ENCODE assay signal across 25 mouse cellular contexts in genomic region chr2:59955916-59956315, GRCm38 (mm10).
A peak's percentile ranks its signal among the peaks of the same experiment; 100 is the strongest.
DNase-seq lines count a peak whose midpoint lies in the region; ATAC-seq and TF ChIP-seq lines count a peak whose summit lies in the region.
"Had no signal": no experiment of that assay in that cellular context is flagged by ENCODE, and none has a peak within 500 bp of the region (broad histone marks: within the 10 kb centered on the region; RNA-seq: fewer than 3 reads in every experiment).

No protein-coding gene starts in this region.

- peak overlapping the region; percentile 20; the same call in 1 of the 2 replicates for H3K27ac ChIP-seq in heart, embryonic 12.5 days (ENCODE audit: poor library complexity, severe bottlenecking)
- no peak overlapping the region for H3K27ac ChIP-seq in hindbrain, postnatal 0 days
- H3K27ac ChIP-seq in hindbrain, embryonic 13.5 days = no peak overlapping the region
- H3K27ac ChIP-seq: embryonic facial prominence, embryonic 10.5 days; embryonic facial prominence, embryonic 13.5 days; forebrain, embryonic 12.5 days; forebrain, embryonic 15.5 days; hindbrain, embryonic 15.5 days; intestine, embryonic 15.5 days had no signal

- peaks cover 25% of the 10 kb centered on the region for H3K36me3 ChIP-seq in heart, embryonic 12.5 days
- H3K36me3 ChIP-seq in hindbrain, postnatal 0 days (ENCODE audit: insufficient read depth, low read length) = peaks cover 11% of the 10 kb centered on the region; the same call in 1 of the 2 replicates
- H3K36me3 ChIP-seq in hindbrain, embryonic 13.5 days = peaks cover 46% of the 10 kb centered on the region

- no peaks in the 10 kb centered on the region for H3K9me3 ChIP-seq in heart, embryonic 12.5 days (replicated peaks)
- no peaks in the 10 kb centered on the region for H3K9me3 ChIP-seq in hindbrain, postnatal 0 days (ENCODE audit: low read length)
- no peaks in the 10 kb centered on the region for H3K9me3 ChIP-seq in hindbrain, embryonic 13.5 days
- H3K9me3 ChIP-seq: embryonic facial prominence, embryonic 10.5 days; embryonic facial prominence, embryonic 13.5 days; forebrain, embryonic 12.5 days; forebrain, embryonic 15.5 days; hindbrain, embryonic 15.5 days; intestine, embryonic 15.5 days had no signal

- WGBS in heart, embryonic 12.5 days = 67% methylated on average over 7 of the region's 7 CpGs
- WGBS in hindbrain, postnatal 0 days = 80% methylated on average over 7 of the region's 7 CpGs
- WGBS in hindbrain, embryonic 13.5 days = 87% methylated on average over 7 of the region's 7 CpGs

- H3K4me1 ChIP-seq in heart, embryonic 12.5 days (replicated peaks) = peaks cover 43% of the 10 kb centered on the region
- no peaks in the 10 kb centered on the region for H3K4me1 ChIP-seq in hindbrain, postnatal 0 days (ENCODE audit: insufficient read depth, low read length)
- peaks cover 7% of the 10 kb centered on the region; the same call in 1 of the 2 replicates for H3K4me1 ChIP-seq in hindbrain, embryonic 13.5 days (replicated peaks)
- H3K4me1 ChIP-seq: embryonic facial prominence, embryonic 10.5 days; embryonic facial prominence, embryonic 13.5 days; forebrain, embryonic 12.5 days; hindbrain, embryonic 15.5 days; intestine, embryonic 15.5 days had no signal

- no peaks in the 10 kb centered on the region for H3K27me3 ChIP-seq in heart, embryonic 12.5 days (replicated peaks)
- H3K27me3 ChIP-seq in hindbrain, postnatal 0 days (ENCODE audit: insufficient read depth, low read length) = no peaks in the 10 kb centered on the region
- H3K27me3 ChIP-seq in hindbrain, embryonic 13.5 days = no peaks in the 10 kb centered on the region
- H3K27me3 ChIP-seq: embryonic facial prominence, embryonic 13.5 days; forebrain, embryonic 12.5 days; forebrain, embryonic 15.5 days; hindbrain, embryonic 15.5 days; intestine, embryonic 15.5 days had no signal

- ATAC-seq in heart, embryonic 12.5 days (ENCODE audit: insufficient number of reproducible peaks, low FRiP score) = no peak
- ATAC-seq in hindbrain, postnatal 0 days = no peak
- ATAC-seq in hindbrain, embryonic 13.5 days (ENCODE audit: low FRiP score) = no peak
- ATAC-seq: forebrain, embryonic 15.5 days; intestine, embryonic 15.5 days had no signal

- peak; percentile 26 to 39 for DNase-seq in cerebellum, postnatal 14 days
- no peak for DNase-seq in cerebellum, adult 9-11 months
- DNase-seq in heart, adult 8-10 months (ENCODE audit: low spot score) = no peak
- peak; percentile 17 for DNase-seq in hindbrain, postnatal 0 days (ENCODE audit: low spot score)
- DNase-seq in kidney, postnatal 4 days = no peak
- DNase-seq: adrenal gland, adult 2 months; adrenal gland, postnatal 25 days; cerebellum, adult 18-20 months; cerebellum, adult 9-10 months; cerebellum, postnatal 36 days; embryo, embryonic 11 days; gastrocnemius, postnatal 25 days; heart, postnatal 10 days; heart, postnatal 4 days; kidney, adult 11 months; kidney, adult 8-10 months had no signal

- TF ChIP-seq CTCF in hindbrain, postnatal 0 days (IDR thresholded peaks at IDR 0.05; ENCODE audit: low read depth) = peak; percentile 34

- H3K4me3 ChIP-seq in heart, embryonic 12.5 days = no peak overlapping the region
- no peak overlapping the region for H3K4me3 ChIP-seq in hindbrain, postnatal 0 days (ENCODE audit: low read length)
- H3K4me3 ChIP-seq in hindbrain, embryonic 13.5 days = no peak overlapping the region
- H3K4me3 ChIP-seq: embryonic facial prominence, embryonic 10.5 days; embryonic facial prominence, embryonic 13.5 days; erythroblast, embryonic 14.5 days; forebrain, embryonic 12.5 days; forebrain, embryonic 15.5 days; hindbrain, embryonic 15.5 days; intestine, embryonic 15.5 days had no signal

- no peak overlapping the region for H3K4me2 ChIP-seq in heart, embryonic 12.5 days
- no peak overlapping the region for H3K4me2 ChIP-seq in hindbrain, postnatal 0 days (ENCODE audit: low read depth, low read length)
- no peak overlapping the region for H3K4me2 ChIP-seq in hindbrain, embryonic 13.5 days
- H3K4me2 ChIP-seq: embryonic facial prominence, embryonic 13.5 days; forebrain, embryonic 12.5 days; forebrain, embryonic 15.5 days; hindbrain, embryonic 15.5 days; intestine, embryonic 15.5 days had no signal

- H3K9ac ChIP-seq in heart, embryonic 12.5 days = no peak overlapping the region; the same call in 1 of the 2 replicates
- H3K9ac ChIP-seq in hindbrain, postnatal 0 days (replicated peaks; ENCODE audit: low read length) = no peak overlapping the region
- no peak overlapping the region for H3K9ac ChIP-seq in hindbrain, embryonic 13.5 days
- H3K9ac ChIP-seq: embryonic facial prominence, embryonic 13.5 days; forebrain, embryonic 12.5 days; forebrain, embryonic 15.5 days; hindbrain, embryonic 15.5 days; intestine, embryonic 15.5 days had no signal

Comparison
In these comparisons a context has a peak if more than half of its experiments do, and no peak if none do; other contexts are left out.
1. DNase-seq: peak in cerebellum, postnatal 14 days (2 of 2) and hindbrain, postnatal 0 days (single experiment); none in cerebellum, adult 9-11 months (single experiment), heart, adult 8-10 months (single experiment) and kidney, postnatal 4 days (0 of 2).